Mouse (Mus musculus) ES-E14 (cell line): ENCODE measurements around the gene Cdh3.

Experiments used
- CHD2 ChIP-seq: IDR thresholded peaks from 2 replicates; pipeline ENCODE4 v1.6.1; 2014; ENCODE audit warnings: mild to moderate bottlenecking, low read depth, low read length, inconsistent platforms
- HCFC1 ChIP-seq: IDR thresholded peaks from 2 replicates; pipeline ENCODE4 v1.6.1; 2012; ENCODE audit warnings: low read length, inconsistent platforms, borderline replicate concordance; ENCODE audit not compliant: insufficient read depth
- MAFK ChIP-seq: IDR thresholded peaks from 2 replicates; pipeline ENCODE4 v1.6.1; 2014; ENCODE audit warnings: mild to moderate bottlenecking, low read depth, low read length, inconsistent platforms; ENCODE audit not compliant: insufficient read depth

GRCm38 (mm10) chr8:106571551-106572172, 61.0 kb downstream of the Cdh3 start:
- no peak for TF ChIP-seq MAFK
- TF ChIP-seq HCFC1, result no peak
- TF ChIP-seq CHD2, result no peak
